Mouse (Mus musculus) megakaryocyte progenitor cell, adult 5-6 weeks (primary cell): ENCODE results near the gene Minpp1. TPM values are rescaled to one million over a fixed set of nuclear protein-coding genes. Genes with fewer than 3 reads are reported as not detected.

Experiments
- ATAC-seq: replicated peaks from 2 replicates; pipeline ENCODE4 v1.8.0; 2016; ENCODE audit warnings: mild to moderate bottlenecking, moderate TSS enrichment, inconsistent platforms; ENCODE audit not compliant: poor library complexity
- total RNA-seq, 2 experiments: library from RNA; stranded (forward) in 1 of 2; stranded (reverse) in 1 of 2; fragments of 157-497, 149-512 nt in 1 of 2; fragments of 200-1000 nt in 1 of 2; gene quantifications; 2 replicates each; pipeline versions ENCODE4 v1.2.3 to v1.2.4; 2015 to 2017

Minpp1 gene
- total RNA-seq, 2 experiments from 2014 or later: 45.6 to 67.6 TPM

DNA sequence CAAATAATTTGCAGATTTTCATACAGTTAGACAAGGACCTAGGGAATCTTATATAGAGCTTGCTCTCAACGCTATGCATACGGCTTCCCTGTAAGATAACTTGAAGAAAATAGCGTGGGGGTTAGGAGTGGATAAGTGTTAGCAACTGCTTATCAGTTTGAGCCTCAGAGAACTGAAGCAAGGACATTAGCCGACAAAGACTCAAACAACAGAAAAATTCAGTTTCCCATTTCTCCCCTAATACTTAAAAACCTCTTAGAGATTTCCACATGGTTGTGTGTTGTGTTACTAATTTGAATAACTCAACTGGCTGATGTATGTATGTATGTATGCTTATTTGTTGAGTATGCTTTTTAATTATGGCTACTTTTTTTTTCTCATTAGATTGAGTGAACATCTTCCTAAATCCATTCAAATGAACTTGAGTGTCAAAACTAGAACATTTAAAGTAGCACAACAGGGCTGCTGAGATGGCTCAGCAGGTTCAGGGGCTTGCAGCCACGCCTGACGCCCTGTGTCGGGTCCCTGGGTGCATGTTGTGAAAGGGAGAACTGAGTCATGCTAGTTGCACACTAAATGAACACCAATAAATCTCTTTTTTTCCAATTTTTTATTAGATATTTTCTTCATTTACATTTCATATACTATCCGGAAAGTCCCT is 2.2 kb downstream of the Minpp1 start:
- ATAC-seq: no peak

DNA sequence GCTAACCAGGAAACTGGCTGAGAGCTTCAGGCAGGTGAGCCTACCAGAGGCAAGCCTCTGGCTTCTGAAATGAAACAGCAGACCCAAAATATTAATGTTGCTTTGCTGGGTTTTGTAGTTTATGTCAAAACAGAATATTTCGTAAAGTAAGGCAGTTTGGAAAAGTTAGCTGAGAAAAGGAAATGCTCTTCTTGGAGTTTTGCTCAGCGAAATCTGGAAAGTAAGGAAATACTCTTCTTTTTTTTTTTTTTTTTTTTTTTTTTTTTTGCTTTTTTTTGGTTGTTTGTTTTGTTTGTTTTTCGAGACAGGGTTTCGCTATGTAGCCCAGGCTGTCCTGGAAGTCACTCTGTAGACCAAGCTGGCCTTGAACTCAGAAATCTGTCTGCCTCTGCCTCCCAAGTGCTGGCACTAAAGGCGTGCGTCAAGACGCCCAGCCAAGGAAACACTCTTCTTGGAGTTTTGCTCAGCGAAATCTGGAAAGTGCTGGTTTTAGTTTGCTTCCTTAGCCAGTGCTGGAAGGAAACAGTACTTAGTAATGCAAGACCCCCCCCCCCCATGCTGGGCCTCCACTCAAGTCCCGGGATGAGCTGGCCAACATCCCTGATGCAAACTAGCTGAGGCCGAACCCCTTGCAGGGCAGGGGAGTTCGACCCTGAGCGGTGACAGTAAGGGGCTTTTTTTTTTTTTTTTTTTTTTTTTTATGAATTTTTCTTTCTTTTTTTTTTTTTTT is 3.8 kb downstream of the Minpp1 start:
- ATAC-seq: no peak

DNA sequence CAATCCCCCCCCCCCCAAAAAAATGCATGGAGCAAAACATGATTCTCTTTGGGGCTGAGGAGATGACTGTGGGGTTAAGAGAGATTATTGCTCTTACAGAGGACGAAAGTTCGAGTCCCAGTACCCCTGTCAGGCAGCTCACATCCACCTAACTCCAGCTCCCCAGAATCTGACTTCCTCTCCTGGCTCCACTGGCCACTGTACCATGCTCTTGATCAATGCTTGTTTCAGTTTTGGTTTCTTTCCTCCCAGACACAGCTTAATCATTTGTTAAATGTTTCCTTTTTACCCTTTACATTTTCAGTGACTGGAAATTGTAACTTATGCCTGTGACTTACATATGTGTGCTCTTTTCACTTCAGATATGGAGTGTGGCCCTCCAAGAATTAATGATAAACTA is 5.4 kb downstream of the Minpp1 start:
- ATAC-seq: peak; percentile 24; the same call in 1 of the 2 replicates

DNA sequence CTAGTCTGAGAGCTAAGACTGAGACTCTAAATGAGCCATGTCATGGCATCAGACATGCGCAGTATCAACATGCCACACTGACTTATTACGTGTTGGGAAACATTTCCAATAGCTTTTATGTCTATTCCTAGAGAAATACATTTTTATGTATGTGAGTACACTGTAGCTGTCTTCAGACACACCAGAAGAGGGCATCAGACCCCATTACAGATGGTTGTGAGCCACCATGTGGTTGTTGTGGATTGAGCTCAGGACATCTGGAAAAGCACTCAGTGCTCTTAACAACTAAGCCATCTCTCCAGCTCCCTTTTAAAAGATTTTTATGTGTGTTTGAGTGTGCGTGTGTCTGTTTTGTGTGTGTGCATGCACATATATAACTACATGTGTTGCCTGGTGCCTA is 6.8 kb downstream of the Minpp1 start:
- no peak for ATAC-seq

DNA sequence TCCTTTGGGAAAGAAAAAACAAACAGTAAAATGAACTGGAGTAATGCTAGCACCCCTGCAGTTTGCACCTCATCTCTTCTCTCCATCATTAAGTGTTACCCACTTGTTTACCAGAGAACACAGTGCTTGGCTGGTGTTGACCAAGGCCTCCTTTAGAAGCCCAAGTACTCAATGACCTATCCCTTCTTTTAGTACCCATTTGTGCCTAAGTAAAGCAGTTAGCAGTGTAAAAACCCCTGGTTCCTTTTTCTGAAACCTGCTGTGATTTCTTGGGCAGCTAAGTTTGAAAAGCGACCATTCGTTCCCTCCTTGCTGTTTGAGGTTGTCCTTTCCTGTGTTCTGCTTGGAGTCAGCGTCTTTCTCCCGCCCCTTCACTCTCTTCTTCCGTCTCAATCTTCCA is 7.4 kb downstream of the Minpp1 start:
- ATAC-seq: no peak

DNA sequence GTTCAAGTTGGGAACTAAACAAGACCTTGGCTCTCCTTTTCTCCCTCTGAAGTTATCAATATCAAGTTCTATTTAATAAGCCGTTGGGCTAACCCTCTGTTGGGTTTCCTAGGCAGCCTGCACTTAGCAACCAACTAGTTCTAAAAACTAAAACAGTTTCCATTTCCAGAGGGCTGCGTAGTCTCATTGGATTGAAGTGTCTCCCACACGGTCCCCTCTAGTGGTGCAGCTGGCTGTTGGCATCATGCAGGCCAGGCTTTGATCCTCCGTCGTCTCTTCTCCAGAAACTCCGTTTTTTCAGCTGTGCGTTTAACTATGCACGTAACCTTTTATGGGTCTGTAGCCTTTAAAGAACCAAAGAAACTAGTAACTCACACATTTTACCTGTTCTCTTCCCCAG is 7.9 kb downstream of the Minpp1 start:
- ATAC-seq: no peak

DNA sequence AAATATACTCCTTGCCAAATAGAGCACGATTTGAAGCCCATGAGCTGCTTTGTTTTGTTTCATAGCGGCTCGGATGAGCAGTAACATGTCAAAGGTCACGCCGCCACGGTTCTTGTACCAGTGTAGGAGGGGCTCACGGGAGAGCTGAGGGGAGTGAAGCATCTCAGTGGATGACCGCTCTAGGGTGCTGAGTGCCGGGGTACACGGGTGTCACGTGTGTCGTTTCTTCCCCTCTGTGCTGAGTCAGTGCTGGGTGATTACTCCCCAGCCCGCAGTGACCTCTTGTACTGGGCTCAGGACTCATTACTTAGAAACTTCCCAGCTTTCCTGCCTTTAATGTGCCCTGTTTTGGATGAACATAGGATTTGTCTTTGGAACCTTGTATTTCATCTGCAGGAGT is 9.0 kb downstream of the Minpp1 start:
- ATAC-seq: no peak

DNA sequence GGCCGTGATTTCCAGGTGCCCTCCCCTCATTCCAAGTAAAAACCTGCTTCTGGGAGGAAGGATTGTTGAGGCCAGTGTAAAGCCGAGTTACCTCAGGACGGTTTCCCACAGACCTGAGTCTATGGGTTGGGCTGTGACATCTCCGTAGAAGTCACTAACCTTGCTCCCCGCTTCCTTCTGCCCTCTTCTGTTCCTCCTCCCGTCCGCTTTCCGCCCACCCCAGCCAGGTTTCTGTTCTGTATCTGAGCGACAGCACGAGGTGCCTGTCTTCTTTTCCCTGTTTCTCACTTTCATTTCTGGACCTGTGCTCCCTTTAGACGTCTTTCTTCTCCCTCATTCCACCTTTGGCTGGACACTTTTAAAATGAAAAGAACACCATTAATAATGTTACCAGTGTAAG is 9.5 kb downstream of the Minpp1 start:
- no peak for ATAC-seq

DNA sequence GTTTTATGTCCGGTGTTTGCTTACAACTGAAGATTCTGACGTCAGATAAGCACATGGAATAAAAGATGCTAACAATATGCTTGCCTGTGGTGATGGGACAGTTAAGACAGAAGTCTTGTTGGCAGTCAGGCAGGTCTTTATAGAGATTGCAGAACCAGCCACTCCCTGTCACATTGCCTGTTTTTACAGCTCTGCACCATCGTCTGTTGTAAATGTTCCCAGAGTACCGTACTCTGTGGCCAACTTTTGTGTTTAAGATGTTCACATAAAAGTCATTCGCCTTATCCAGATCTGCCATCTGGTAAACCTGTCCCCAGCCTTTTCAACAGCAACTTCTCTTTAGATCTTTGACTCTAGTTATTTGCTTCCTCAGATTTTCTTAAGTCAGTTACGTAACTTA is 11.8 kb downstream of the Minpp1 start:
- no peak; the same call in 1 of the 2 replicates for ATAC-seq

DNA sequence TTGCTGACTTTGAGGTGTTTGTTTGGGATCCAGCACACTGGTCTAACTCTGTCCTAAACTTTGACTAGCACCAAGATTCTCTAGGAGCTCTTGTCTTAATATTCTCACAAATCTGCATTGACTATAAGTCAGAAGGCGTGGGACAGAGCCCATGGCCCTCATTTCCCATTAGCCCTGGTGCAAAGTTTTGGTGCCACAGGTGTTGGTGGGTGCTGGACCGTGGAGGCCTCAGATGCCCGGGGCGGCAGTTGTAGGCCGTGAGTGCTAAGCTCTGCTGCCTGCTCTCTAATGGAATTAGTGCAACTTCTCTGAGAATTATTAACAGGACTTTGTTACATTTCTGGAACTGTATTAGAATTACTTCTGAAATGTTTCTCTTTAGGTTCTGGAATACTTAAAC is 12.4 kb downstream of the Minpp1 start:
- no peak for ATAC-seq

DNA sequence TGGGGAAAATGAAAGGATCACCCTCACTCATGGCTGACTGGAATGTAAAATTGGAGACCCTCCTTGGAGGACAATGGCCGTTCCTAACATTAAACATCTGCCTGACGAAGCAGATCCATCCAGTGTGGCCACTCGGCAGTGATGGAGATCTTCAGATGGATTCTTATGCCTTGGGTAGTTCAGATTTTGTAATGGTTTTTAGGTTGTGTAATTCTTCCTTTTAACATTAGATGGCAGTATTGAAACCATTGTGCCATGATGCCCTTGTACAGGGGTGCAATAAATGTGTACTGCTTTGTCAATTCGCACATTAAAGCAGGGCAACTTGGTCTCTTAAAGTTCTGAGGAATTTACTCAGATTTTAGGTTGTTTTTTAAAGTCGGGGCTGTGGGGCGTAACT is 15.8 kb downstream of the Minpp1 start:
- peak; percentile 75 for ATAC-seq

DNA sequence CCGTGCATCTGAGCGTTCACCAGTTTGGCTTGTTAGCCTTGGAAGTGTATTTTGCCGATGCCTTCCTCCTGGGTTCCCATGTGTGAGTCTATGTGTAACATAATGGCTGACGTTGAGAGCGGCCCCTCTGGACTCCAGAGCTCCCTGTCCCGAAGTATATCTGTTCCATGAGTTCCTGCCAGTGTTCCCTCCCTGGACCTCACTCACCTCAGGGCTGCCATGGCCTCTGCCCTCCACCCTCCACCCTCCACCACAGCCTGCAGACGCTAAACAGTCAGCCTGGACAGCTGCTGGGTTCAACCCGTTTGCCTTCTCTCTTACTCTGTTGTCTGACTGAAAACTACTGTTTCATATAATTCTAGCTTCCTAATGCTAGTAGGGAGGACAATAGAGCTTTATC is 20.5 kb downstream of the Minpp1 start:
- ATAC-seq: no peak

DNA sequence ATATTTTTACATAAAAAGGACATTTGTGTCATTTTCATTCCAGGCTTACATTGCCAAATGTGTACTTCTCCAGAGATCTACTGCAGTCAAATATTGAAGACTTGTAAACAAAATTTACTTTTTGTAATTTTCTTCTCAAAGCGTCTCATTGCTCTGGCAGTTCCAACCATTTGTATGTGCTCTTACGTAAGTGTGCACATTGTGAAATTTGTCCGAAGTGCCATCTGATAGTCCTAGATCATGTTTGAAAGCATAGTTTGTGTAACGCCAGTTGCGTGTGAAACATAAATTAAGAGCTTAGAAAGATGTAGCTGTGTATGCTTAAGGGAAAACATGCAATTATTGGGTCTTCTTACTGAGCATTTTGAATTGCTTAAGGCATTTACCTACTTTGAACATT is 20.9 kb downstream of the Minpp1 start:
- no peak for ATAC-seq

DNA sequence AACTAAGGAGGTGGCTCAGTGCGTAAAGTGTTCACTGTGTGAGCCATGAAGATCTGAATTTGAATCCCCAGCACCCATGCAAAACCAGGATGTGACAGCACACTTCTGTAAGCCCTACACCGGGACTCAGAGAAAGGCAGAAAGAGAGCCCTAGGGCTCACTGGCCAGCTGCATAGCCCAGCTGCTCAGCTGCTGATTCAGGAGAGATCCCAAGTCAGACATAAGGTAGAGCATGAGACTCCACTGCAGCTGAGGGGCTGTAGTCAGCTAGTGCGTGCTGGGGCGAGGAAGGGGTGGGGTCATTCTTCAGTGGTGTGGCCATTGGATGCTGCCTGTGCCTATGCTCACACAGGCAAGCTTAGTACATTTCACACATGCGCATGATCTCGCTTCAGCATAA is 21.5 kb downstream of the Minpp1 start:
- no peak for ATAC-seq

DNA sequence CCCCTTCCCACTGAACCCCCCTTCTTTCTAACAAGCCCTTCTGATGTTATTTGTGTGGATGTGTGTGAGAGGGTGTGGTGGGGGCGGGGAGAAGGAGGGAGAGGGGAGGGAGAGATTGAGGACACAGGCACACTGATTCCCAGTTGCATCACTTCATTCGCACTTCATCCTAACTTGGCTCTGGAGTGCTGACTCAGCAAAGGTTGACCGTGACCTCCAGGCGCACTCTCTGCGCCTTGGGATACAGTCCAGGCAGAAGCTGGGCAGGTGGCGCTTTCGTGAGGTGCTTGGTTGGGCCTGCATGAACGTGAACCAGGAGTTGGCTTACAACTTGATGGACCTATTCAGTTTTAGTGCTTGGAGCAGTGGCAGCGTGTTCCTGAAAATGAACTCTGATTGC is 22.0 kb downstream of the Minpp1 start:
- ATAC-seq: no peak

DNA sequence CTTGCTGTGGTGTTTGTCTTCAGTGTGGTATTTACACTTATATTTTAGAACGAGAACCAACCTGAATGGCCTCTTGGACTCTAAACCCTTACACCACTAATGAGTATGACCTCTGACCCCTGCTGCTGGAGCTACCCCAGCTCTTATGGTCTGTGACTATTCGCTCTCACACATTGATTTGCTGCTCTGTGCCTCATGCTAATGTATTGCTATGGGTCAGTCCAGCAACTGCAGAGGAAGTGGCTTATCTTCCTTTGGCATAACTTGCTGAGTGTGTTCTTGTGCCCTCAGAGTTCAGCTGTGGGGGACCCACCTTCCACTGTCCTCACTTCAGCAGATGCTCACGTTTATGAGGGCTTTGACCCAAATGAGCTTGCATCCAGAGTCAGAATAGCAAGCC is 24.7 kb downstream of the Minpp1 start:
- peak; percentile 5; the same call in 1 of the 2 replicates for ATAC-seq

DNA sequence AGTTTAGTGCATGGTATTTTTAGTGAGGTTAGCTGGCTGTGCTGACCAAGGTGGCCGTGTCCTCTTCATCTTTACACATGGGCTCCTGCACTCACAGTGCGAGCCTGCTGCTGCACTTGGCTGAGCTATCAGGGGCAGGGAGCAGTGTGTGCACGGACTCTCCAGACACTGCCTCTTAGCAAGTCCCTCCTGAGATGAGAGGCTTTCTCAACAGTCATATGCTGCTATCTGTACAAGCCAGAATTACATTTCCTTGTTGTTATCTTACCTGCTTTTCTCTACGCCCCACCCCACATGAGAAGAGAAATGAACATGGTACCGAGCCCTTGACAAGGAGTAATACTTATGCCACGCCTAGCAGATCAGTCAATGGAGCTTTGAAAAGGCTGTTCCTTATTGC is 25.4 kb downstream of the Minpp1 start:
- peak; percentile 88 for ATAC-seq

DNA sequence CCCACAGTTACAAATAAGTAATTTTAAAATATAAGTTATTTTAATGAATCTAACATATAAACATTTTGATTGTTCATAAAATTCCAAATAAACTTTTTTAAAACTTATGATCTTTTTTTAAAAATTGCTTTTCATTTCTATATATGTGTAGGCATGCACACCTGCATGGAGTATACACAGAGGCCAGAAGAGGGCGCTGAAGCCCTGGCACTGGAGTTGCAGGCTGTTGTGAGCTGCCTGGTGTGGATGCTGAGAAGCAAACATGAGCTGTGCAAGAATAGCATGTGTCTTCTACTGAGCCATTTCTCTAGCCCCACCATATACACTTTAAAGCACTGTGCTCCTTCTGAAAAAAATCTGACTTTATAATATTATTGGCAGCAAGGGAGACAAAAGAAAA is 26.9 kb downstream of the Minpp1 start:
- ATAC-seq: peak; percentile 38; the same call in 1 of the 2 replicates

DNA sequence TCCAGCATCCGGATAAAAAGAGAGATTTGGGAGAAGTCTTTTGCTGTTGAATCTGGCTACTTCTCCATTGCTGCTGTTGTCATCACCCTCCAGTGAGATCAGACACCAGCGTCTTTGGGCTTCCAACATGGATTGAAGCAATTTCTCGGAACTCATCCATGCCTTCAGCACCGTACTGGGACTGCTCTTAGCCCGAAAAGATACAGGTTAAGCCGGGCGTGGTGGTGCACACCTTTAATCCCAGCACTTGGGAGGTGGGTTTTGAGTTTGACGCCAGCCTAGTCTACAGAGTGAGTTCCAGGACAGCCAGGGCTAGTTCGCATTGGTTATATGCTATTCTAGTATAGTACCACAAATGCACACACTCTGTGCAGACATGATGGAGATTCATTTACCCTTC is 31.0 kb downstream of the Minpp1 start:
- ATAC-seq: no peak

DNA sequence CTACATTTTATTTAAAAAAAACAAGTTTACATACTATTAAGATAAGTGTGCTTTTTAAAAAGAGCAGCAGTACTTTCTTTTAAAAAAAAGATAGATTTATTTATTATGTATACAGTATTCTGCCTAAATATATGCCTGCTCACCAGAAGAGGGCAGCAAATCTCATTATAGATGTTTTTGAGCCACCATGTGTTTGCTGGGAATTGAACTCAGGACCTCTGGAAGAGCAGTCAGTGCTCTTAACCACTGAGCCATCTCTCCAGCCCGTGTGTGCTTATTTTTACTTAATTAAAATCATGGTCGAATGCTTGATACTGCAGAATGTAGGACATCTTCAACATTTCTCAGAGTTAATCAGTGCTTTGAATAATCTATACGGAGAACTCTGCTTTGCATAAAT is 35.9 kb downstream of the Minpp1 start:
- no peak for ATAC-seq

DNA sequence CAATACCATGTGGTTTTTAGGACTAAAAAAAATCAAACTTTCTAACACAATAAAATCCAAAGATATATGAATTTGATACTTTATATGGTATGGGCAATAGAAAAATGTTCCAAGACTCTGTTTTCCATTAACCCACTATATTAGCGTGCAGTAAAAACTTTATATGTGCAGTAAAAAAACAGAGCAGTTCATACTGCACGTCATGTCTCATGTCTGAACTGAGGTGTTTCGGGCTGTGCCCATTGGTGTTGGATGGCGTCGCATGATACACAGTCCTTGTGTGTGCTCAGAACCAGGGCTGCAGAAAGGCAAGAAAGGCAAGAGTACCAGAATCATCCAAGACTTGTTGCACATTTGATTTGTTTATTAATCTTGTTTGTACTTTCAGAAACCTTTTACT is 36.7 kb downstream of the Minpp1 start:
- ATAC-seq: no peak

DNA sequence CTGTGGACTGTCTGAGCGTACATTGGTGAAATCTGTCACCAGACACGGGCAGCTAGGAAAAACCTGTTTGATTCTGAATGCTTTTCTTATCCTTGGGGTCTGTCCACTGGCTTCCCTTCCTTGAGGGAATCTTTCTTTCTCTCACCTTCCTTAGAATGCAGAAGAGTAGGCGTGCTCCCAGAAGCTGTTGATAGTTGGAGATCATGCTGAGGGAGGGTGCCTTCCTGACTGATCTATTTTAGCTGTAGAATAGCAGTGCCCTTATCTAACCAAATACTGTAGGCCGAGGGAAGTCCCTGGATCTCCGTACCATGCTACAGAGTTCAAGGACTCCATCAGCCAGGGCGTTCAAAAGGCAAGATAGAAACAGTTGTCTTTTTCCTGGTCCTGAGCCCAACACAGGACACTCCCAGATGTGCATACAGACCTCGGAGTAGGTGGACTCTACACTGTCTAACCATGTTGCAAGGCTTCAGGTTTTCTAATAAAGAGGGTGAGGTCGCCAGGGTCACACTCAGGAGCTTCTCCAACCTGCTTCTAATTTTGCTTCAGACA is 37.3 kb downstream of the Minpp1 start:
- ATAC-seq: no peak
